Mouse (Mus musculus) frontal cortex, adult (tissue): ENCODE data around the gene Hdac8.

Source experiments
- ATAC-seq: cut with Nextera tagmentation; 2 replicates; pipeline ENCODE4 v1.9.2; 2017; ENCODE audit warnings: mild to moderate bottlenecking, moderate library complexity, mixed read lengths; ENCODE audit not compliant: low TSS enrichment

Gene Hdac8

GRCm38 (mm10) chrX:102339396-102340155 lies 165.6 kb downstream of the Hdac8 start:
- ATAC-seq, result no peak

DNA sequence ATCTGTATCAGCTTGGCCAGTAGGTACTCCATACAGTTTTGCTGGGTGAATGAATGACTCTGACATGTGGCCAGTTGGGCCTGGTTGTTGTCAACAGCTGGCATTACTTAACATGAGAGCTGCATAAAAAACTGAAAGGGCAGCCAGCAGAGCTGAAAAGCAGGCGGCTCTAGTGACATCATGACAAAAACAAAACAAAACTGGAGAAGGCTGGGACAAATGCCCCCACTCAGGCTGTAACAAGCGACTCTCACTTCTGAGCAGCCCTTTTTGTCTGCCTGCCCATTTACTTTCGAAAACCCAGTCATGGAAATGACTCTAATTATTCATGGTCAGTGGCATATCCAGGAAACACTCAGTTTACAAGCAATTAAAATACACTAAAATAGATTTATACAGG lies 185.5 kb downstream of the Hdac8 start:
- no peak for ATAC-seq

DNA sequence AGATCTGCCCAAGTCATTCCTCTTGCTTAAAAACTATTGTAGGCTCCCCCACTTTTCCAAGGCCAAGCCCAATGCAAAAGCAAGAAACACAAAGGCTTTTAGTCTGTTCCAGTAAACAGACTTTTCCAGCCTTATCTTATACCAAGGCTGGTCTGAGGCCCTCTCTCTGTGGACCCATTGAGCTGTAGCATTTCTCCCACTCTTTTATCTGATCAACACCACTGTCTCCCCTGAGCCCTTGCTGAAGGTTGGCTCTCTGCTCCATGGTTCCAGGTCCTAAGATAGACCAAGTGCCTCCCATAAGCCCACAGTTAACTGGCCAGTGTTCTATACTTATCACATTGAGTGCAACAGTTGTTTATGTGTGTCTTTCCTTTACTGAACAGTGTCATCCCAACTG lies 185.9 kb downstream of the Hdac8 start:
- ATAC-seq, result no peak

GRCm38 (mm10) chrX:102318782-102319181 lies 186.4 kb downstream of the Hdac8 start:
- ATAC-seq, result no peak

- ATAC-seq, result no peak
These were observed 194.0 kb downstream of the Hdac8 start for GRCm38 (mm10) chrX:102311119-102311518.

DNA sequence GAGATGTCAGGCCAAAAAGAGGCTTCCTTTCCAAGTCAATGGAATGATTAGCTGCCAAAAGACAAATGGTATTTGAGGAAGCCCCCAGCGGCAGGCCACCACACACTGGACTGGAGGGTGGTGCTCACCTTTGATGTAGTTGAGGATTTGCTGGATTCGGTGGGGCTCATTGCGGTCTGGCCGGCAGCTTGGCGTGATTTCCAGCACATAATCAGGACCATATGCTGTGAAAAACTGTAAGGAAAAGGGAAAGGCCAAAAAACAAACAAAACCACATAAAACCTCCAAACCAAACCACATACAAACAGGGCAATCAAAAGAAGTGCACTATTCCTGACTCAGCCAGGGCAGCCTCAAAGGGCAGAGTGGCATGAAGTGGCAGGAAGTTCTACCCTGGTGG lies 197.6 kb downstream of the Hdac8 start:
- ATAC-seq, result no peak

- ATAC-seq, result no peak
These were observed 199.4 kb downstream of the Hdac8 start for GRCm38 (mm10) chrX:102305806-102306205.

DNA sequence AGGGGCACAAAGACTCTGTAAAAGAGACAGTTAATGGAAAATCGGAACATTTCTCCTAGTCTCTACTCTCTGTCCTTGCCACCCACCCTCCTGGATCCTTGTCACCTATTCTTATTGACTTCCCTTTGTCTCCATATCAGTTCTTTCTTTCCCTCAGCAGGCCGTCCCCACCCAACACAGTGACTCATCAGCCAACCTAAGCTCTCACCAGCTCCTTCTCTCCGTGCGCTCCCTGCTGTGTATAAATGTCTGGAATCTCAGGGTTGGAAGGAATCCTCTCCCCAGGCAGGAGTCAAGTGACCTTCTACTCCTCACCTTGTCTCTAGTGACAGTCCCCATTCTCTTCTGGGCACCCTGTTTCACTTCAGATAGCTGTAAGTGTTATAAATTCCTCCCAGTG lies 200.2 kb downstream of the Hdac8 start:
- peak; percentile 72; the same call in 1 of the 2 replicates for ATAC-seq

DNA sequence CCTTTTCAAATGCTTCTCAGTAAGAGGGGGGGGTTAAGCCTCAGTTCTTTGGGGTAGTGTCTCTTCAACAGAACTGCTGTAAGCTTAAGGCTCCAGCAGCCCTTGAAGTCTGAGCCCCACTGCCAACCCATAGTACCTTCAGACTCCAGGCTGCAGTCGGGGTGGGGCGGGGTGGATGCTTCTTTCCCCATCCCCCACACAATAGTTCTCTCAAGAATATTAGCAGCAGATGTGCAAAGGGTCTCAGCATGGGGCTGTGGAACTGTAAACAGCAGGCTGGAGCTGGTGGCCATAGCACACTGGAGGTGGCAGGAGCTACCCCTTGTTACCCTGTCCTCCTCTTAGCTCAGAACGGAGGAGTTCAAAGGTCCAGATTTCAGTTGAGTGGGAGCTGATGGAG lies 202.7 kb downstream of the Hdac8 start:
- ATAC-seq, result no peak

GRCm38 (mm10) chrX:102284889-102285288 lies 220.3 kb downstream of the Hdac8 start:
- no peak for ATAC-seq

- ATAC-seq, result no peak
These were observed 242.4 kb downstream of the Hdac8 start for GRCm38 (mm10) chrX:102262620-102263345.

DNA sequence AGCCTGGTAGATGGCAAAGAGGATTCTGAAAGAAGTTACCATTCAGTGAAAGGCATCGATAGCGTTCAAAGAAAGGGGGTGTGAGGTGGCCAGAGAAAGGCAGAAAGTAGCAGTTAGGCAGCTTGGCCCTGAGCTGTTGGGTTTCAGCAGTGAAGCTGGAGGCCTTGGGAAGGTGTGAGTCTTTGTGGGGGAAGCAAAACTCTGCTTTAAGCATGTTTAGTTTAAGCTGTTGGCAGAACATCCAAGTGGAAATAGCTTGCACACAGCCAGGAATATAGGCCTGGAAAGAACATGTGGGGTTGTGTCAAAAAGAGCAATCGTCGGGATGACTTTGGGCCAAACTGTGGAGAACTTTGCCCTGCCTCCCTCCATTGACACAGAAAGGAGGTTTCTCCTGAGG lies 245.4 kb downstream of the Hdac8 start:
- ATAC-seq, result peak; percentile 91

GRCm38 (mm10) chrX:102253892-102254291 lies 251.3 kb downstream of the Hdac8 start:
- no peak for ATAC-seq

GRCm38 (mm10) chrX:102251937-102252860 lies 253.0 kb downstream of the Hdac8 start, which contains the start of gene Cited1:
Gene Cited1 (minus strand): TSS chrX:102252181.
- ATAC-seq, result peak; percentile 92

DNA sequence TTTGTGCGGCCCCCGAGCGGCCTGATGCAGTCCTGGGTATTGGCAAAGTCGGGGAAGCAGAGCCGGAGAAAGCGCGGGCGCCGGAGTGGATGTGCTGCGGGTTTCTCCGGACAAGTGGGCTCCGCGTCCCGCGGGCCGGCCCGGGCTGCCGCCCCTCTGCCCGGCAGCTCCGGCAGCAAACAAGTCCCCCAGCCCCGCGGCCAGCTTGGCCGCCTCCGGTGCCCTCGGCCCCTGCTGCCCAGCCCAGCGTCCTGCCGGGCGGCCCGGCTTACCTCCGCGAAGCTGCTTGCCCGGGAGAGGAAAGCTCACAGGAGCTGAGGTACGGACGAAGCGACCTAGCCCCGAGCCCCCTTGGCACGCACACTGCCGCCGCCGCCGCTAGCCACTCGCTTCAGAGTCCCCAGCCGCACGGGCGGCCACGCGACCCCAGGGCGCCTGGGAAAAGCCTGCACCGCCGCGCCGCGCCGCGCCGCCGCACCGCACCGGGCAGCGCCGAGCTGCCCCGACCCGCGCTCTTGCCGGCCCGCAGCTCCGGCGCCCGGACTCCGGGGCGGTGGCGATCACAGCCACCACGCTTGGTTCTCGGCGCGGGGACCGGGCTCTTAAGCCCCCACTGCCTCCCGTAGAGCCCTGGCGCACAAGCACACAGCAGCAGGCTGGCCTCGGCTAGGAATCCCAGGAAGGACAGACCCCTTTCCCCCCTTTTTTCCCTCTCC lies 253.8 kb downstream of the Hdac8 start:
- peak; percentile 39; the same call in 1 of the 2 replicates for ATAC-seq

GRCm38 (mm10) chrX:102250891-102251170 lies 254.3 kb downstream of the Hdac8 start:
- no peak for ATAC-seq

- no peak for ATAC-seq
These were observed 254.8 kb downstream of the Hdac8 start for GRCm38 (mm10) chrX:102250150-102250890.

DNA sequence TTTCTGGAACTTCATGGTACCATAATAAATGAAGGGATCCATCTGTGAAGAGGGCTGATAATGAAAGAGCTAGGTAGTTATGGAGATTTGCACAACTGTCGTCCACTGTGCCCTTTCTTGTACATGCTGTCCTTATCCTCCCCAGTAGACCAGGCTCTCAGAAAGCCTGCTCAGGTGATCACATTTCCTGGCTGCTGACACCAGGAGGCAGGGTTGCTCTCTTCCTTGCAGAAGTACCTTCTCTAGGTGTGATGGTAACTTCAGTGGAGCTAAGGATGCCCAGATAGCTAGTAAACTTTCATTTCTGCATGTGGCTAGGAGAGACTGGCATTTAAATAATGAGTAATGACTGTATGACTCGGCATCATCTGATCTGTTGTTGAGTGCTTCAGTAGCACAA lies 260.8 kb downstream of the Hdac8 start:
- ATAC-seq, result no peak
